Mouse (Mus musculus) spleen, adult 2 months (tissue): ENCODE measurements around the gene Nfkb2. TPM values are rescaled to one million over a fixed set of nuclear protein-coding genes. Genes with fewer than 3 reads are reported as not detected.

ENCODE experiments used
- DNase-seq, 2 experiments: peaks; one replicate each; pipeline versions ENCODE4 v3.0.0 to v3.0.0-alpha.2; 2012 to 2021; ENCODE audit warnings: low spot score in 2 of 2, low read depth in 1 of 2
- H3K27ac ChIP-seq: fragments of 200-500 bp; 2 replicates; pipeline ENCODE4 v1.5.1; 2012; ENCODE audit warnings: low read length, inconsistent platforms; ENCODE audit not compliant: insufficient read depth
- H3K27me3 ChIP-seq: fragments of 200-500 bp; 2 replicates; pipeline ENCODE4 v1.6.1; 2012; ENCODE audit warnings: mild to moderate bottlenecking, moderate library complexity, low read length, inconsistent platforms; ENCODE audit not compliant: control insufficient read depth, insufficient read depth
- H3K36me3 ChIP-seq: fragments of 200-500 bp; 2 replicates; pipeline ENCODE4 v1.6.1; 2012; ENCODE audit warnings: mild to moderate bottlenecking, low read length, inconsistent platforms; ENCODE audit not compliant: control insufficient read depth, insufficient read depth
- H3K4me1 ChIP-seq: fragments of 200-500 bp; 2 replicates; pipeline ENCODE4 v1.6.1; 2011; ENCODE audit warnings: inconsistent platforms; ENCODE audit not compliant: control insufficient read depth, insufficient read depth, insufficient read length
- H3K4me3 ChIP-seq: fragments of 200-500 bp; 2 replicates; pipeline ENCODE4 v1.5.1; 2011; ENCODE audit warnings: mild to moderate bottlenecking, inconsistent platforms; ENCODE audit not compliant: insufficient read depth, insufficient read length; ENCODE audit errors: extremely low read depth
- CTCF ChIP-seq: fragments of 200-500 bp; IDR thresholded peaks from 2 replicates; pipeline ENCODE4 v1.5.1; 2011; ENCODE audit warnings: mild to moderate bottlenecking, inconsistent platforms; ENCODE audit not compliant: insufficient read depth, insufficient read length, insufficient replicate concordance; ENCODE audit errors: extremely low read depth
- POLR2A ChIP-seq: fragments of 200-500 bp; IDR thresholded peaks from 2 replicates; pipeline ENCODE4 v1.6.1; 2011; ENCODE audit warnings: low read depth, low read length, inconsistent platforms
- WGBS: fragments of 180-500 bp; shearing (Covaris S2); methylation state at CpG from one replicate; pipeline ENCODE4 v1.1.7; 2018; 5-methylcytosine and 5-hydroxymethylcytosine counted together
- polyA plus RNA-seq: library from polyadenylated mRNA; depleted of rRNA; stranded (reverse); fragments of >200 nt; gene quantifications from 2 replicates; pipeline ENCODE4 v1.2.3, GENCODE M21; 2012

Nfkb2 gene
- polyA plus RNA-seq, 1 experiment: 145 TPM

- Histone ChIP-seq H3K36me3 (peaks cover 54% of the 10 kb centered on the region), H3K4me3 (no peak overlapping the region), H3K27me3 (no peaks in the 10 kb centered on the region), H3K4me1 (peaks cover 15% of the 10 kb centered on the region), H3K27ac (no peak overlapping the region)
- WGBS: 89% methylated on average over 16 of the region's 16 CpGs
- TF ChIP-seq CTCF: no peak
- TF ChIP-seq POLR2A: no peak
- no peak for DNase-seq
These were observed 4.2 kb downstream of the Nfkb2 start for GRCm38 (mm10) chr19:46308303-46308702.

GRCm38 (mm10) chr19:46308706-46309435 lies 4.8 kb downstream of the Nfkb2 start:
- no peaks in the 10 kb centered on the region for H3K27me3 ChIP-seq
- H3K4me1 ChIP-seq: peaks cover 12% of the 10 kb centered on the region
- 9% methylated on average over 47 of the region's 47 CpGs for WGBS
- no peak overlapping the region for H3K4me3 ChIP-seq
- TF ChIP-seq POLR2A (no peak), CTCF (peak; percentile 98)
- peaks cover 57% of the 10 kb centered on the region for H3K36me3 ChIP-seq
- peak; percentile 64 to 82 for DNase-seq
- H3K27ac ChIP-seq: no peak overlapping the region

GRCm38 (mm10) chr19:46309651-46310305 lies 5.7 kb downstream of the Nfkb2 start:
- H3K27me3 ChIP-seq: 0 out of 2 replicates have a peak, but pooled peaks cover 1% of the 10 kb centered on the region
- peaks cover 57% of the 10 kb centered on the region for H3K36me3 ChIP-seq
- no peak for TF ChIP-seq CTCF
- no peak for TF ChIP-seq POLR2A
- WGBS: 92% methylated on average over 21 of the region's 21 CpGs
- H3K4me1 ChIP-seq: peaks cover 12% of the 10 kb centered on the region
- no peak overlapping the region for H3K4me3 ChIP-seq
- peak in 1 of 2 experiments; percentile 4 for DNase-seq
- no peak overlapping the region for H3K27ac ChIP-seq

- Histone ChIP-seq H3K4me1 (peaks cover 12% of the 10 kb centered on the region), H3K27me3 (peaks cover 1% of the 10 kb centered on the region; the same call in 1 of the 2 replicates), H3K36me3 (peaks cover 57% of the 10 kb centered on the region), H3K27ac (no peak overlapping the region), H3K4me3 (no peak overlapping the region)
- DNase-seq: no peak
- TF ChIP-seq CTCF: no peak
- no peak for TF ChIP-seq POLR2A
- 95% methylated on average over 12 of the region's 12 CpGs for WGBS
These were observed 6.3 kb downstream of the Nfkb2 start for GRCm38 (mm10) chr19:46310312-46310865.

- DNase-seq: no peak
- no peak overlapping the region for H3K4me3 ChIP-seq
- no peak overlapping the region for H3K27ac ChIP-seq
- 93% methylated on average over 9 of the region's 9 CpGs for WGBS
- TF ChIP-seq CTCF (no peak), POLR2A (no peak)
- H3K27me3 ChIP-seq: peaks cover 1% of the 10 kb centered on the region; the same call in 1 of the 2 replicates
- peaks cover 56% of the 10 kb centered on the region for H3K36me3 ChIP-seq
- peaks cover 9% of the 10 kb centered on the region for H3K4me1 ChIP-seq
These were observed 7.2 kb downstream of the Nfkb2 start for GRCm38 (mm10) chr19:46311341-46311740.

GRCm38 (mm10) chr19:46312566-46312965 lies 8.4 kb downstream of the Nfkb2 start:
- Histone ChIP-seq H3K4me3 (no peak overlapping the region), H3K4me1 (peaks cover 17% of the 10 kb centered on the region), H3K27me3 (peaks cover 9% of the 10 kb centered on the region), H3K27ac (no peak overlapping the region), H3K36me3 (peaks cover 50% of the 10 kb centered on the region)
- no peak for DNase-seq
- 95% methylated on average over 21 of the region's 21 CpGs for WGBS
- TF ChIP-seq POLR2A (no peak), CTCF (no peak)
